Mouse (Mus musculus): ENCODE results near the gene Irf7. TPM values are rescaled to one million over a fixed set of nuclear protein-coding genes. Genes with fewer than 3 reads are reported as not detected.

Gene Irf7
- 1.4 and 1.6 TPM in 2 replicates for polyA plus RNA-seq (2014; fragmentation: Nextera tagmentation; extraction: Ambion mirVana)

DNA sequence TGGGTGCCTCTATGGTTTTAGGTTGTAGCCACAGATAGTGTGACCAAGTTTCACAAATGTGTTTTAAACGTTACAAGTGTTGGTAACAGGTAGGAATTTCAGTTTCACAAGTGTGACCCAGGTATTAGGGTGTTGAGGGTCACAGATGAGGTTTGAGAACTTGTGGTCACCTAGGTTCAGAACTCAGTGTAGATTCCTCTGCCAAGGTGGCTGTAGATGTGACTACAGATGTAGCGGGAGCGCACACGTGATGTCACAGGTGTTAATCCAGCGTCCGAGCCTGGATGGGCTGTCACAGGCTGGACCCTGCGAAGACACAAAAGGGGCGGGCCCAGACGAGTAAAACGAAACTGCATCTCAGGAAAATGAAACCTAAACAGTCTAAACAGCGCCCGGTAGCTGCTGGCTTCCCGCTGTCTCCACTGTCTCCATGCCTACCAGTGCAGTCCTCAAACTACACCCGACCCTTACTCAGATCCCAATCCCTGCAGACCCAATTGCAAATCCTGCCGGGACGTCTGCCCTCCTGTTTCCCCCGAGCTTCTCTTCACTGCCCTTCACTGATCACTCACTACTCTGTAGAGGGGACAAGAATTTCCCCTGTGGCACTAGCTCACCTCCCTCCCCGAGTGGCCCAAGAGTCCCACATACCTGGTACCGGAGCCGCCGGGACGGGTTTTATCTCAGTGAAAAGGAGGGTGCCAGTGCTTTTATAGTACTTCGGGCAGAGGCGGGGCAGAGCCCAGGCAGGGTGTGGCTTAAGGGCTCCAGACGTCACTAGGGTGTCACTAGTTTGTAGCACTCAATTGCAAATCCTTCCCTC, at the start of gene Irf7:
Gene Irf7 (minus strand): TSS at position 743 of the 823 bp plus-strand sequence.
- WGBS: 18% methylated on average over 25 of the region's 25 CpGs
- 0 out of 2 replicates have a peak, but pooled peaks cover 7% of the 10 kb centered on the region for H3K4me1 ChIP-seq (replicated peaks; ENCODE audit: control insufficient read depth, insufficient read depth, low read length)
- DNase-seq (ENCODE audit: low spot score) (no peak), ATAC-seq (ENCODE audit: low FRiP score) (peak; percentile 49; the same call in 1 of the 2 replicates)
- H3K4me3 ChIP-seq (replicated peaks; ENCODE audit: low read length): peak within 1 kb of the TSS; percentile 22
- no peak within 1 kb of the TSS for H3K27ac ChIP-seq
- H3K4me2 ChIP-seq (replicated peaks): peak within 1 kb of the TSS; percentile 49
- H3K36me3 ChIP-seq (replicated peaks; ENCODE audit: control insufficient read depth, insufficient read depth): peaks cover 36% of the 10 kb centered on the region
- no peaks in the 10 kb centered on the region for H3K9me3 ChIP-seq (ENCODE audit: control insufficient read depth, low read length)
- peak within 1 kb of the TSS; percentile 33; the same call in 1 of the 2 replicates for H3K9ac ChIP-seq
- H3K27me3 ChIP-seq (ENCODE audit: control insufficient read depth, insufficient read depth, low read length): no peaks in the 10 kb centered on the region

- Histone ChIP-seq H3K4me2 (replicated peaks) (no peak overlapping the region), H3K4me3 (replicated peaks; ENCODE audit: low read length) (no peak overlapping the region), H3K9me3 (ENCODE audit: control insufficient read depth, low read length) (no peaks in the 10 kb centered on the region), H3K27me3 (ENCODE audit: control insufficient read depth, insufficient read depth, low read length) (no peaks in the 10 kb centered on the region), H3K4me1 (replicated peaks; ENCODE audit: control insufficient read depth, insufficient read depth, low read length) (no peaks in the 10 kb centered on the region), H3K9ac (no peak overlapping the region), H3K27ac (no peak overlapping the region), H3K36me3 (replicated peaks; ENCODE audit: control insufficient read depth, insufficient read depth) (peaks cover 100% of the 10 kb centered on the region)
- ATAC-seq (ENCODE audit: low FRiP score) (no peak), DNase-seq (ENCODE audit: low spot score) (no peak)
- 73% methylated on average over 5 of the region's 5 CpGs for WGBS
Observed at GRCm38 (mm10) chr7:141315974-141316373, 49.7 kb upstream of the Irf7 start.

DNA sequence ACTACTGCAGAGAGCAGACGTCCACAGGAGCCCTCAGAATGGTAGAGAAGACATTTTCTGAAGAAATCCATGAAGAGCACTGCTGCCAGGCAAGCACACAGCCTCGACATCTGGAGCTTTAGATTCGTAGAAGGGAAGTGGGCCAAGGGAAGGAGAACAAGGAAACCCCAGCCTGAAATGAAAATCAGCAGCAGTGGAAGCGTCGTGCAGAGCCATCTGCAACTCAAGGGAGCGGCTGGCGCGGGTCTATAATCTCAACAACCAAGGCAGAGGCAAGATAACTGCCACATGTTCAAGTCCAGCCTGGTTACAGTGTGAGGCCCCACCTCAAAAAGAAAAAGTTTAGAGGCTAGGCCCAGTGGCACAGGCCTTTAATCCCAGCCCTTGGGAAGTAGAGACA, 48.8 kb upstream of the Irf7 start:
- ATAC-seq (ENCODE audit: low FRiP score) (no peak), DNase-seq (ENCODE audit: low spot score) (no peak)
- H3K9ac ChIP-seq: no peak overlapping the region
- no peak overlapping the region for H3K4me3 ChIP-seq (replicated peaks; ENCODE audit: low read length)
- H3K9me3 ChIP-seq (ENCODE audit: control insufficient read depth, low read length): no peaks in the 10 kb centered on the region
- whole genome bisulfite sequencing: 94% methylated on average over 8 of the region's 8 CpGs
- no peak overlapping the region for H3K4me2 ChIP-seq (replicated peaks)
- no peaks in the 10 kb centered on the region for H3K27me3 ChIP-seq (ENCODE audit: control insufficient read depth, insufficient read depth, low read length)
- H3K4me1 ChIP-seq (replicated peaks; ENCODE audit: control insufficient read depth, insufficient read depth, low read length): no peaks in the 10 kb centered on the region
- no peak overlapping the region for H3K27ac ChIP-seq
- peaks cover 100% of the 10 kb centered on the region for H3K36me3 ChIP-seq (replicated peaks; ENCODE audit: control insufficient read depth, insufficient read depth)

GRCm38 (mm10) chr7:141314416-141314815, 48.1 kb upstream of the Irf7 start:
- H3K9me3 ChIP-seq (ENCODE audit: control insufficient read depth, low read length): no peaks in the 10 kb centered on the region
- H3K4me1 ChIP-seq (replicated peaks; ENCODE audit: control insufficient read depth, insufficient read depth, low read length): no peaks in the 10 kb centered on the region
- ATAC-seq (ENCODE audit: low FRiP score) (no peak), DNase-seq (ENCODE audit: low spot score) (no peak)
- H3K27ac ChIP-seq: no peak overlapping the region
- H3K4me3 ChIP-seq (replicated peaks; ENCODE audit: low read length): no peak overlapping the region
- no peak overlapping the region for H3K4me2 ChIP-seq (replicated peaks)
- peaks cover 100% of the 10 kb centered on the region for H3K36me3 ChIP-seq (replicated peaks; ENCODE audit: control insufficient read depth, insufficient read depth)
- no peak overlapping the region for H3K9ac ChIP-seq
- H3K27me3 ChIP-seq (ENCODE audit: control insufficient read depth, insufficient read depth, low read length): no peaks in the 10 kb centered on the region
- WGBS: 97% methylated on average over 2 of the region's 2 CpGs

GRCm38 (mm10) chr7:141304537-141304936, 38.3 kb upstream of the Irf7 start:
- WGBS: 88% methylated on average over 4 of the region's 4 CpGs
- Histone ChIP-seq H3K9me3 (ENCODE audit: control insufficient read depth, low read length) (no peaks in the 10 kb centered on the region), H3K36me3 (replicated peaks; ENCODE audit: control insufficient read depth, insufficient read depth) (peaks cover 96% of the 10 kb centered on the region), H3K27ac (no peak overlapping the region), H3K9ac (no peak overlapping the region), H3K4me1 (replicated peaks; ENCODE audit: control insufficient read depth, insufficient read depth, low read length) (no peaks in the 10 kb centered on the region), H3K4me3 (replicated peaks; ENCODE audit: low read length) (no peak overlapping the region), H3K27me3 (ENCODE audit: control insufficient read depth, insufficient read depth, low read length) (no peaks in the 10 kb centered on the region), H3K4me2 (replicated peaks) (no peak overlapping the region)
- ATAC-seq (ENCODE audit: low FRiP score): no peak
- DNase-seq (ENCODE audit: low spot score): no peak

DNA sequence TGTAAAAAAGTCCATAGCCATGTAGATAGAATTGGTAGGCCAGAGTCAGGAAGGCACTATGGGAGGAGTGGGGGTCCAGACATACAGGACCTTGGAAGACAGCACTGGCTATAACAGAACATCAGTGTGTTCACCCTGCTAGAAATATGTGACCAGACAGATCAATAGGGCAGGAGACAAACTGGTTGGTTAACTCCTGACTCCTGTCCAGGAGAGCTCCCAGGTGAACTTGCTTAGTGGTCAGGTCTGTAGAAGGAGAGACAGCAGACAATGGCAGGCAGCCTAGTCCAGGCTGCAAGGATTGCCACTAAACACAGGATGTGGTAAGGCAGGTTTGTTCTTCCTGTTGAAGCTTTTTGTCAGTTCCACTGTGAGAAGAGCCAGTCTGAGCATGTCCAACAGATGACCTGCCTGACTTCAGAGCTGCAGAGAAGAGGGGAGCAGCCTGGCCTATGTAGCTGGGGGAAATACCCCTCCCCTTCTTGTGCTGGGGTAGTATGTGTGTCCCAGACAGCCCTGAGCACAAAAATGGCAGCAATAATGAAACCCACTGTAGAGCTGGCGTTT, 36.5 kb upstream of the Irf7 start:
- ATAC-seq (ENCODE audit: low FRiP score): no peak
- no peak overlapping the region for H3K4me3 ChIP-seq (replicated peaks; ENCODE audit: low read length)

GRCm38 (mm10) chr7:141301386-141301785, 35.1 kb upstream of the Irf7 start:
- no peak overlapping the region for H3K27ac ChIP-seq
- no peaks in the 10 kb centered on the region for H3K4me1 ChIP-seq (replicated peaks; ENCODE audit: control insufficient read depth, insufficient read depth, low read length)
- no peak overlapping the region for H3K4me3 ChIP-seq (replicated peaks; ENCODE audit: low read length)
- no peak overlapping the region for H3K4me2 ChIP-seq (replicated peaks)
- ATAC-seq (ENCODE audit: low FRiP score): no peak
- H3K9me3 ChIP-seq (ENCODE audit: control insufficient read depth, low read length): no peaks in the 10 kb centered on the region
- no peak overlapping the region for H3K9ac ChIP-seq
- no peaks in the 10 kb centered on the region for H3K27me3 ChIP-seq (ENCODE audit: control insufficient read depth, insufficient read depth, low read length)
- H3K36me3 ChIP-seq (replicated peaks; ENCODE audit: control insufficient read depth, insufficient read depth): peaks cover 91% of the 10 kb centered on the region
- no peak for DNase-seq (ENCODE audit: low spot score)
- 93% methylated on average over 9 of the region's 9 CpGs for WGBS

More for the DNA sequence above, 36.5 kb upstream of the Irf7 start:
- H3K4me1 ChIP-seq (replicated peaks; ENCODE audit: control insufficient read depth, insufficient read depth, low read length): no peaks in the 10 kb centered on the region
- no peak overlapping the region for H3K9ac ChIP-seq
- no peak for DNase-seq (ENCODE audit: low spot score)
- 73% methylated on average over 1 of the region's 1 CpGs for WGBS
- H3K36me3 ChIP-seq (replicated peaks; ENCODE audit: control insufficient read depth, insufficient read depth): peaks cover 90% of the 10 kb centered on the region
- H3K4me2 ChIP-seq (replicated peaks): no peak overlapping the region
- H3K9me3 ChIP-seq (ENCODE audit: control insufficient read depth, low read length): no peaks in the 10 kb centered on the region
- no peak overlapping the region for H3K27ac ChIP-seq
- no peaks in the 10 kb centered on the region for H3K27me3 ChIP-seq (ENCODE audit: control insufficient read depth, insufficient read depth, low read length)

- DNase-seq (ENCODE audit: low spot score) (no peak), ATAC-seq (ENCODE audit: low FRiP score) (no peak)
- WGBS: 96% methylated on average over 8 of the region's 8 CpGs
- peaks cover 19% of the 10 kb centered on the region for H3K27me3 ChIP-seq (ENCODE audit: control insufficient read depth, insufficient read depth, low read length)
- no peaks in the 10 kb centered on the region for H3K9me3 ChIP-seq (ENCODE audit: control insufficient read depth, low read length)
- no peak overlapping the region for H3K4me3 ChIP-seq (replicated peaks; ENCODE audit: low read length)
- H3K36me3 ChIP-seq (replicated peaks; ENCODE audit: control insufficient read depth, insufficient read depth): peaks cover 73% of the 10 kb centered on the region
- H3K4me2 ChIP-seq (replicated peaks): no peak overlapping the region
- H3K9ac ChIP-seq: no peak overlapping the region
- H3K27ac ChIP-seq: no peak overlapping the region
- peaks cover 6% of the 10 kb centered on the region; the same call in 1 of the 2 replicates for H3K4me1 ChIP-seq (replicated peaks; ENCODE audit: control insufficient read depth, insufficient read depth, low read length)
Observed at GRCm38 (mm10) chr7:141299175-141299574, 32.9 kb upstream of the Irf7 start.

GRCm38 (mm10) chr7:141297926-141298650, 31.8 kb upstream of the Irf7 start:
- Histone ChIP-seq H3K27me3 (ENCODE audit: control insufficient read depth, insufficient read depth, low read length) (peaks cover 30% of the 10 kb centered on the region), H3K4me1 (replicated peaks; ENCODE audit: control insufficient read depth, insufficient read depth, low read length) (peaks cover 11% of the 10 kb centered on the region; the same call in 1 of the 2 replicates), H3K4me3 (replicated peaks; ENCODE audit: low read length) (no peak overlapping the region), H3K9ac (no peak overlapping the region), H3K36me3 (replicated peaks; ENCODE audit: control insufficient read depth, insufficient read depth) (peaks cover 63% of the 10 kb centered on the region), H3K27ac (no peak overlapping the region), H3K4me2 (replicated peaks) (no peak overlapping the region), H3K9me3 (ENCODE audit: control insufficient read depth, low read length) (no peaks in the 10 kb centered on the region)
- DNase-seq (ENCODE audit: low spot score): no peak
- no peak for ATAC-seq (ENCODE audit: low FRiP score)
- WGBS: 92% methylated on average over 3 of the region's 3 CpGs
